Mouse (Mus musculus) retina, adult 2 months (tissue): ENCODE data around the gene Sh3gl1.

Experiments
- DNase-seq: peaks from one replicate; pipeline ENCODE4 v3.0.0-alpha.2; 2012; ENCODE audit warnings: low read depth, low spot score

The Sh3gl1 gene

DNA sequence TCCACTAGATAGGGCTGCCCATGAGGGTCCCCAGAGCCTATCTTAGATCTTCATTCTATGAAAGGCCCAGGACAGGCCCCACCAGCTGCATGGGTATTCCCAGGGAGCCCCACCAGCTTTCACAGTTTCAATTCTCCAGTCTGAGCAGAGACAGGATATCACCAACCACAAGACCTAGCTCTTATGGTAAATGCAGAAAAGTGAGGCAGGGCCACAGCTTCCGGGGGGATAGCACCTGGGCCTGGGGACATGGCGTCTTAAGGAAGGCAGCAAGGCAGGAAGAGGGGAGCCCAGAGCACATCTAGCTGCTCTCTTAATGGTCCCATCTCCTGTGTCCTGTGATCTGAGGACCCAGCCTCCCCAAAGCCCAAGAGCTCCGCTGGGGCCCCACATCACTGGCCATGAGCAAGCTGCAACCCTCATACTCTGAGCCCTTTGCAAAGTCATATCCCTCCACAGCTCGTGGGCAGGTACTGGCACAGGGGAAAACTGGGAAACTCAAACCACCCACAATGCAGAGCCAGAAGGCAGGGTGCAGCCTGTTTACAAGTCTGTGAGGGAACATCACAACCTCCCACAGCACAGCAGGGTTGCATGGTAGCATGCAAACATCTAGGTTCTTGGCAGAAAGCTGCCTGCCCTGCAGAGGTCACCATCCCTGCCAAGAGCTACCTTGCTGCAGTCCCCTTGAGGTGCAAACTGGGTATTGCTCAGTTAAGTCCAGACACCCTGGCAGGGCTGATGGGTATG lies 15.1 kb downstream of the Sh3gl1 start:
- DNase-seq: no peak

DNA sequence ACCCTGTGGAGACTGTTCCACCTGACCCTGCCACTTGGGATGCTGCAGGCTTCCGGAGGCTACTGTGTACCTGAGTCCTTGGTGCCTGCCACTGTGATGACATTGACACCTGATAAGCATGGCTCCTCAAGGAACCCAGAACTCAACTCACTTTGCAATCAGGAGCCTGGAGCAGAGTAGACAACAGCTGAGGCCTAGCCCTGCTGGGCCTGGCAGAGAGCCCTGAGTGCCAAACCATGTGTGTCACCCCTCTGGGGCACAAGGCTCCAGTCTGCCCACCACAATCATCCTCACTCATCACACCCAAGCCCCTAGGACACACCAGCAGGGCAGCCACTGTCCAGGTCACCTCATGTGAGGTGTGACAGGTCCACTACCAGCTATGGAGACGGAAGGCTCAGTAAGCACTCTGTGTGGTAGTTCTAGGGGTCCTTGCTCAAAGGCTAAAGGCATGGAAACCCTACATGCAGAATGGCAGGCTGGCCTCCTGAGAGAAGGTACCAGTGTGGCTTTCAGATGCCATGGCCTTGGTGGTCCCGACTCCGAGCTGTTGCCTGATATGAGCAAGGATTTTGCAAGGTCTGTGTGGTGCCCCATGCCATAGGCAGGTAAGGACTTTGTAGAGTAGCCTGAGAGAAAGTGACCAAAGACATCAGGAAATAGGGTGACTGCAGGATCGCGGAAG lies 15.9 kb downstream of the Sh3gl1 start:
- DNase-seq: no peak

GRCm38 (mm10) chr17:56018347-56019131 lies 17.9 kb downstream of the Sh3gl1 start:
- DNase-seq: no peak

DNA sequence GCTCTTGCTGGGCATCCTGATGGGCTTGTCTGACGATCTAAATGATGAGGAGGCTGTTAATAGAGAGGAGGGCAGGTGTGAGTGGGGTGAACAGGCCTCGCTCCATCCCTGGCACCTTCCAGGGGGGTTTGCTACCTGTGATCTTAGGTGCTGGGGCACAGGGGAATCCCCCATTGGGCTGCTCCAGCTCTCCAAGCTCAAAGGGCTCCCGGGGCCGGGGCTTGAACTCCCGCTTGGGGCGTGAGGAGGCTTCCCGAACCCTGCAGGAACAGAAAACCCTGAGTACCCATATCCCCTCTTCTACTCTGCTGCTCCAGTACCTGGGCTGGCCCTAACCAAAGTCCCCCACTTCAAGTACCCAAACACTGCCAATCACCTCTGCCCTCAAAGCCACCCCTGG lies 18.6 kb downstream of the Sh3gl1 start:
- no peak for DNase-seq

DNA sequence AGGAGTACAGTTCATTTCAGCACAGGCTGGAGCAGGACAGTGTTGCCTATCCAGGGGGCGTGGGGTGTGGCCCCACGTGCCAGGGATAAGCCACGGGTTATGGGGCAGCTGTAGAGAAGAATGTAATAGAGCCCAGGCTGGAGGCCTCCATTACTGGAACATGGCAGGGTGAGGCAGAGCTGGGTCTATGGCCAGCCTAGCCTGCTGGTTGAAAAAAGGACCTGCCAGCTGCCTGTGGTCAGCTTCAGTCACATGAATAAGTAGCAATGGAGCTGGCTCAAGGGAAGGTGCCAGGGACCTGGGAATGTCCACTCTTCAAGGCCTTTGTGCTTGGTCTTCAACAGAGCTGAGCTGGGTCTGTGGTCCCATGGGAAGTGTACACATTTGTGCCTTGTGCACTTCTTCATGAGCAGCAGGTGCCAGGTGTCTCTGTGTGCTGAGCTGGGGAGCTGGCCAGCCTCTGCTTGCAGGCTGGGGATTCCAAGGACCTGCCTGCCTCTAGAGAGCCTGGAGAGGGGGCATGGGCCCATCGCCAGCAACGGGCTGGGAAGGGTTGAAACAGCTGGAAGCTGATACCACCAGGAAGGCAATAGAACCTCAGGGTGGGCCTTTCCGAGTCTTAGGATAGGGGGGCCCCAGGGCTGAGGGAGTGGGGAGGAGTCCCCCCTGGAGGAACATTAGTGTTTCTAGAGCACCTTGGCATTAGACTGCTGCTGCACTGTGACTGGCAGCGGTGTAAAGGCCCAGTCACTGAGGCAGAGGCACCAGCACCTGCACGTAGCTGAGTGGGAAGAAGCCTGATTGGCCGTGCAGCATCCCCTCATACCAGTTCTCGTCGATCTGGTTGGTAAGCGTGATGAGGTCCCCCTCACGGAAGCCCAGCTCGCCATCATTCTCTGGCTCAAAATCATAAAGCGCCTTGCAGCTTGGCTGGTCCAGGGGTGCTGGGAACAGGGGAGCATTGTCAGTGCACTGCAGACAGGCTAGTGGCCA lies 19.3 kb downstream of the Sh3gl1 start:
- no peak for DNase-seq

DNA sequence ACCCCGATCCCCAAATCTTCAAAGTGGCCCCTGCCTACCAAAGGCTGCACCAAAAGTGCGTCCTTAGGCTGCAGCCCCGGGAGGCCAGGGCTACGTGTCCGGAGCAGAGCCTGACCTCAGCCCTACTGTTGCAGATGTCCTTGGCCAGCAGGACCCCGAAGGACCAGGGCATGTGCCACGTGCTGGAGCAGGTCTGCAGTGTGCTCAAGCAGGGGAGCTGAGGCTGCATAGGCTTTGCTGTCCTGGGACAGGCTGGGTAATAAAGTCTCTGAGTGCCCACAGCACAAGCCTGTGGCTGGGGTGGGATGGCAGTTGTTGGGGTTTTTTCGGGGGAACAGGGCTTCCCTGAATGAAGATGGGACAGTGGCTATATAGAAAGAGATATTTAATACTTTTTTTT lies 20.1 kb downstream of the Sh3gl1 start:
- DNase-seq: no peak

GRCm38 (mm10) chr17:56015293-56015692 lies 21.1 kb downstream of the Sh3gl1 start:
- no peak for DNase-seq

- no peak for DNase-seq
Observed at GRCm38 (mm10) chr17:56011441-56011840, 25.0 kb downstream of the Sh3gl1 start.

- DNase-seq: no peak
Observed at GRCm38 (mm10) chr17:56010681-56011080, 25.8 kb downstream of the Sh3gl1 start.

DNA sequence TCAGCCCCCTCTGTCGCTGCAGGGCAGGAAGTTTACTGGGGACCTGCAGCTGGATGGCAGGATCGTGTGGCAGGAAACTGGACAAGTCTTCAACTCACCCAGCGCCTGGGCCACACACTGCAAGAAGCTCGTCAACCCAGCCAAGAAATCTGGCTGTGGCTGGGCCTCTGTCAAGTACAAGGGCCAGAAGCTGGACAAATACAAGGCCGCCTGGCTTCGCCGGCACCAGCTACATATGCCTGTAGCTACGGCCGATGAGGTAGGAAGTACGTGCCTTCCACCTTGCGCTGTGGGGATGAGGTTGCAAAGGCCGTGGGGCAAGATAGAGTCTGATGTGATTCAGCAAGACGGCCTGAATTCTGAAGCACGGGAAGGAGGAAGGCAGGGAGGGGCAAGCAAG lies 26.2 kb downstream of the Sh3gl1 start:
- DNase-seq: no peak

- no peak for DNase-seq
Observed at GRCm38 (mm10) chr17:56009962-56010240, 26.5 kb downstream of the Sh3gl1 start.

- peak; percentile 57 for DNase-seq
Observed at GRCm38 (mm10) chr17:56009088-56009961, 27.1 kb downstream of the Sh3gl1 start.

DNA sequence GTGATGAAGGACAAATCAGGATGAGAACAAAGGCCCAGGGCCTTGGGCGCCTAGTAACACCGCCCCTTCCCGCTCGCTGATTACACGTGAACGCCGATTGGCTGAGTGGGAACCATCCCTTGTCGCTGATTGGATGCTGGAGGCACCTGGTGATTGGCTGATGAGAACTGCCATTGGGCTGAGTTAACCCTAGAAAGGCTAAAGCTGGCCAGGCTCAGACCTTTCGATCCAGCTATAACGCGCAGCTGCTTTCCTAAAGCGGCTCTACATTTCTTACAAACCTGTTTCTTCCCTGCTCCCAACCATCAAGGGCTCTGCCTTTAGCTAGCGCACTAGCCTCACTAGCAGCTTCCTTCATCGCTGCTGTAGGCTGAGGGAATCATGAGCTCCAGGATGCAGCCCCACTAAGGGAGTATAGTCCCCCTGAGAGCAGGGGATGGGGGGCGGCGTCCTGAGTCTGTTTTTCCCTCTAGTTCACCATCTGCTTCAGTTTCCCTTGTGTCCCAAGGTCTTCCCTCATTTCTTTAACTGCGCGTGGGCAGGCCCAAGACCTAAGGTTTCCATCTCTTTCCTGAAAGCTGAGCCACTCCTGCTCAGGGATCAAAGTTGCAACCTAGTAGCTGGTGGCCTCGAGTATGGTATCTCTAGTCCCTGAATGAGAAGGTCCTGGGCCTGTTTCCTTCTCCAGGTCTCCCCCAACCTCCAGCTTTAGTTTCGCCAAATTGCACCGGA lies 27.9 kb downstream of the Sh3gl1 start:
- peak; percentile 88 for DNase-seq

DNA sequence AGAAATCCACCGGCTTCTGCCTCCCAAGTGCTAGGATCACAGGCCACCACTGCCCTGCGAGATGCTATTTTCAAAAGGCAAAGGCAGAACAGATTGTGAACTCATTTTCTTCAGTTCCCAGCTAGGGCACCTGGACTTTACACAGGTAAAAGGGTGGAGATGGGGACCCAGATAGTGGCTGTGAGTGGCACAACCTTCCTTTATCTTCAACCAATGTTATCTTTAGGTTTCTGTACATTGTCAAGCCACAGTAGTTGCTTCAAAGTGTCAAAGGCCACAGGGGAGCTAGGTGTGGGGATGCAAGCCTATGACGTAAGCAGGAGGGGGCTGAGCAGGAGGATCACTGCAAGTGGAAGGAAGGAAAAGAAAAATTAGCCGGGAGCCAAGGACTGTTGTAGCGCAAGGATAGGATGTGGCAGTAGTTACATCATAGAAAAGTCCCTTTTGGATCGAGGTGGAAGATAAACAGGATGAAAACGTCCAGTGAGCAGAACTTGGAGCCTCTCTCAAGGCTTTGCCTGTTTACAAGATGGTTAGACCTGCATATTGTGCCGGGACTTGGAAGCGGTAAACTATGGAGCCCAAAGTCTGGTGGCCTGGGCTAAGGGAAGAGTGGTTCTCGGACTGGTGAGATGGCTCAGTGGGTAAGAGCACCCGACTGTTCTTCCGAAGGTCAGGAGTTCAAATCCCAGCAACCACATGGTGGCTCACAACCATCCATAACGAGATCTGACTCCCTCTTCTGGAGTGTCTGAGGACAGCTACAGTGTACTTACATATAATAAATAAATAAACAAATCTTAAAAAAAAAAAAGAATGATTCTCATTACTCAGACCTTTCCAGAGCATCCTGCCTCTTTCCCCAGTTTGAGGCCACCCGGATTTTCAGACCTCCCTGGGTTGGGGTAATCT lies 28.7 kb downstream of the Sh3gl1 start:
- no peak for DNase-seq

GRCm38 (mm10) chr17:56006956-56007355 lies 29.5 kb downstream of the Sh3gl1 start:
- DNase-seq: no peak

DNA sequence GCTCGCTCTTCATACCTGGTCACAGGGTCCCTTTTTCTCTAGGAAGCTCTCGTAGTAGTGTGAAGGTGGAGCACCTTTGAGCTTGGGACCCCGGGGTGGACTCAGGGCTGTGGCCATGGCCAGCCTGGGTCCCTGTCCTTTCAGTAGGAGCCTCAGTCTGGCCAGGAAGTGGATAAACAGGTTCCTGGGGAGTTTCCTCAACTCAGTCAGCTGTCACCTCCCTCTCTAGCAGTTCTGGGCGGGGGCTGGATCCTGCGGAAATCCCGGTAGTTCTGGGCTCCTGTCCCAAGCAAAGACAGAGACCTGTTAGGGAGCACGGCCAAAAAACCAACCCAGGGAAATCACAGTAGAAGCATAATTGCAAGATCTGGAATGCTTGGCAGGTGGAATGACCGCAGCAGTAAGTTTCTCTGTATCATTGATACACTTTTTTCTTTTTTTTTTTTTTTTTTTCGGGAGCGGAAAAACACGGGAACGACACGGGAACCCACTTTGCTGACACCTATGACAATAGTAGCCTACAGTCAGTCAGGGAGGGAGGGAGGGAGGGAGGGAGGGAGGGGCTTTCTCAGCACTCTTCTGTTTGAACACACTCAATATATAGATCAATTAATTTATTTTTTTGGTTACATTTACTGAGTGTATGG lies 30.9 kb downstream of the Sh3gl1 start, which contains the start of the genes Stap2 and Mpnd:
Stap2 (minus strand) TSS at position 170 of the 647 bp plus-strand sequence.
Mpnd (plus strand) TSS at position 297 of the 647 bp plus-strand sequence.
- DNase-seq: peak; percentile 29

DNA sequence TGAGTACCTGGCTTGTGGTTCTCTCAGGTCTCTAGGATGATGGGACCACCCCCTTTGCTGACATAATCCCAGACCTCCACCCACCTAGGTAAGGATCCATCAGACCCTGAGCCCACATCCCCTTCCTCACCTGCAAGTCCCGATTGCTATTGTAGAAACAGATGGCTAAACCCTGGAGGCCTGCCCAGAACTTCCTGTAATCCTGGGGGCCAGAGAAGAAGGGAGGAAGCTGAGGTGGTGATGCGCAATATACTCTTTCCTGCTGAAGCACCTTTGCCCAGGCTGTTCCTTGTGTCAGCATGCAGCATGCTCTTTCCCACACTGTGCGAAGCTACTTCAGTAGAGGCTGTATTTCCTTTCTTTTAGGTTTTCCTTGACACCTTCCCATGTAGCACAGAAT lies 33.4 kb downstream of the Sh3gl1 start:
- DNase-seq: no peak
